Mouse (Mus musculus) megakaryocyte-erythroid progenitor cell, adult 5-6 weeks (primary cell): ENCODE measurements around the gene Nisch. TPM values are rescaled to one million over a fixed set of nuclear protein-coding genes. Genes with fewer than 3 reads are reported as not detected.

Experiments
- ATAC-seq: replicated peaks from 2 replicates; pipeline ENCODE4 v1.8.0; 2016; ENCODE audit warnings: mild to moderate bottlenecking, inconsistent platforms; ENCODE audit not compliant: severe bottlenecking, poor library complexity, low FRiP score, low TSS enrichment
- total RNA-seq, 2 experiments: library from RNA; stranded (forward) in 1 of 2; stranded (reverse) in 1 of 2; fragments of 200-1000, 215-1000 nt in 1 of 2; fragments of >200 nt in 1 of 2; fragmentation: Nextera tagmentation in 1 of 2; gene quantifications; 2 replicates each; pipeline ENCODE4 v1.2.3; 2014 to 2017

Gene Nisch
- total RNA-seq, 2 experiments from 2014 or later: 67.7 to 144 TPM

DNA sequence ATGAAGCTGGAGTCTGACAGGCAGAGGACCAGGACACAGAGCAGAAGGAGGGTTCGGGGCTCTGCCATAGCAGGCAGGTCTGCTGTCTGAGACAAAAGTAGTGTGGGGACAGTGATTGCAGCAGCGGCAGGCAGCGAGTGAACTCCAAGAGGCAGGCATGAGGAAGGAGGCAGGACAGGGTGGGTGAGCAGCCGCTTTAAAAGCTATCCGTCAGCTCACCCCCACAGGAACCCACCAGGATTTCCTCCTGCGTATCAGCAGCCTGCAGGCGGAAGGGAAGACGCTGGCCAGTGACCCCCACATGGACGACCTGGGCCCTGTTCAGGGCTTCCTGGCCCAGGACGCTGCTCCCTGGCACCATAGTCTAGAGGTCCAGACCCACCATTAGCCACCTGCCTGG, 48.3 kb downstream of the Nisch start, which contains the start of gene Stab1:
Gene Stab1 (minus strand): TSS at position 217 of the 400 bp plus-strand sequence.
- no peak for ATAC-seq

- no peak for ATAC-seq
Observed at GRCm38 (mm10) chr14:31166827-31167226, 49.9 kb downstream of the Nisch start.

- ATAC-seq: peak; percentile 39; the same call in 1 of the 2 replicates
Observed at GRCm38 (mm10) chr14:31165991-31166630, 50.6 kb downstream of the Nisch start.

GRCm38 (mm10) chr14:31165458-31165857, 51.3 kb downstream of the Nisch start:
- ATAC-seq: no peak

DNA sequence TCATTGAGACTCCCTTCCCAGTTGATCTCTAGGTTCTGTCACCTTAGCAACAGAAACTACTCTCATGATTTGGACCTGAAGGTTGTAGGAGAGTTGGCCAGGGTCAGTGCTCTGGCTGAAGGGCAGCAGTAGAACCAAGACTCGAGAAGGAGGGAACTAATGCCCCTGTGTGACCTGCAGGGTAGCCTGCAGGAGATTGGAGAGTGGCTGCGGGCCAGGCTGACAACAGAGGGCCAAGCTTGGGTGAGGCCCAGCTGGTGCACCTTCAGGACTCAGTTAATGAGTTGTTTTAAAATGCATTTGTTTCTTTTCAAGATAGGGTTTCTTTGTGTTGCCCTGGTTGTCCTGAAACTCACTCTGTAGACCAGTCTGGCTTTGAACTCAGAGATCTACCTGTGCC, 51.7 kb downstream of the Nisch start:
- no peak for ATAC-seq

DNA sequence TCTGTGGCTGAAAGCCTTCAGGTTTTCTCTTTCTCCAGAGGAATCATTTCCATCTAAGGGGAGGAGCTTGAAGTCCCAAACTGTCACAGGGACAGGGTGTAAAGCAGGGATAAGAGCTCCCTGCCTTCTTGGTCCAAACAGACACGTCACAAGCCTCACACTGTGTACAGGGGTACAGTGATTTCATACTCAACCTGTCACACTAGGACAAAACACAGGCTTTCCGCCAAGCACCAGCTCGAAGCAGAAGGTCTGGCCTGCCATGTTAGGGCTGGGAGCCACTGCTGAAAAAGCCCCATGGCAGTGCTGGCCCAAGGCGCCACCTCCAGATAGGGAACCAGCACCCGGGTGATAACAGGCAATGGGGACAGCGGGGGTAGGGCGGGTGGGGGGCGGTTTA, 52.7 kb downstream of the Nisch start:
- 0 out of 2 replicates have a peak, but pooled peaks have one; percentile 15 for ATAC-seq

DNA sequence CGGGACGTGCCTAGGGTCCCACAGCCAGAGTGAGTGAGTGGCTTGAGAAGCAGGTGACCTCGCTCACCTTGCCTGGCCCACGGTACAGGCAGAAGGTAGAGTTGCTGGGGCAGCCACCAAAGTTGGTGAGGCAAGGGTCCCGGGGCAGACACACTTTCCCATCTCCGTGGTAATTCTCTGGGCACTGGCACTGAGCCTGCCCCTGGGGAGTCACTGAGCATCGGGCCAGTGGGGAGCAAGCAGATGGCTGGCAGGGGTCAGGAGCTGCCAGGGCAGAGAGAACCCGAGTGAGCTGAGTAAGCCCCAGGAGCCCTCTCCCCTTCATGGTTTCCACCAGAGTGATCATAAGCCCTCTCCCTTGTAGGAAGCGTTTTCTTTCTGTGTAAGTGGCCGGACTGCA, 55.1 kb downstream of the Nisch start:
- no peak for ATAC-seq

- no peak for ATAC-seq
Observed at GRCm38 (mm10) chr14:31161191-31161590, 55.6 kb downstream of the Nisch start.

DNA sequence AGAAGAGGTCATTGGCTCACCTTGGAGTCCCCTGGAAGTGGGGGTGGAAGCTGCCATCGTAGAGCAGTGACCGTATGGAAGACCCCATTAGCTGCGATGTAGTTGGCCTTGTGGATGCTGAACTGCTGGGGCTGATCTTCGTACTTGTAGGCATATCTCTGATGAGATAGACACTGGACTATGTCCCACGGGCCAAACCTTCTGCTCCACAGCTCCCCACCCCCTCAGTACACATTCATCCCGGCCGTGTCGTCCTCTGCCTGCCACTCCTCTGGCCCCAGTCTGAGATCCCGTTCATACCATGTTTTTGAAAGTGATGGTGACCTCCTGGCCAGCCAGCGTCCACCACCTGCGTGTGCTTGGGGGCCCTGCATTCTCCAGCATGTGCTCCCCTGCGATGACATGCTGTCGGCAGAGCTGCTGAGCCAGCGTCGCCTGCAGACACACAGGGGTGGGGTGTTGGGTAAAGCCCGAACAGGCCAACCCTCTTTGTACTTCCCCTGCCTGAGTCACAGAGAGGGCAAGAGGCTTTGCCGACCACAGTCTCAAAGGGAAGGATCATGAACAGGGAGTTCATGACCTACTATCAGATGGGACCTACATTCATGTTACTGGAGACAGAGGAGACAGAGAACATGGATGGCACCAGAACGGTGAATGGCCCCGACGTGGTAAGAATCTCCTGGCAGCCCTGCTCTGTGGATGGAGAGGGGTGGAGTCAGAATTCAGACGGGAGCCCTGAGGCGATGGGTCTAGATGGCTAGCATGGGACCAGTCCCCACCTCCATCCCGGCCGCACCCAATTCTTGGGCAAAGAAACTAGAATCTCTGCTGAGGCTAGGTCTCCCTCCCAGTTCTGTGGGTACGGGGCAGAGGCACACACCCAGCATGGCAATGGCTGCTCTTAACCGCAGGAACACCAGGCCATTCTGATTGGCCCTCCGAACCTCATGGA, 56.3 kb downstream of the Nisch start:
- no peak for ATAC-seq

DNA sequence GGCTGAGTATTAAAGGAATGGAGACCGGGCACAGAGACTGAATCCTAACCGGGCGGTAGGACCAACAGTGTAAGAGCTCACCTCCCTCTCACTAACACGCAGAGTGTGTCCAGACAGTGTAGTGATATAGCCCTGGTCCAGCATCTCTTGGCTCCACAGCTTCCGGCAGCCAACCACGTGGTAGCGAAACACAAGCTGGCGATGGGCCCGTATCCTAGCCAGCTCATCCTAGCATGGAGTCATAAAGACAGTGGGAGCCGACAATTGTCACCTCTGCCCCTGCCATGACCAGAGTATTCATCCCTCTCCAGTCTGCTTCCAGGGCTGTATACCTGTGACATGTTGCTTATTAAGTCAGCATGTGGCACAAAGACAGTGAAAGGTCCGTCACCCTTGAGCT, 71.1 kb downstream of the Nisch start:
- no peak for ATAC-seq

DNA sequence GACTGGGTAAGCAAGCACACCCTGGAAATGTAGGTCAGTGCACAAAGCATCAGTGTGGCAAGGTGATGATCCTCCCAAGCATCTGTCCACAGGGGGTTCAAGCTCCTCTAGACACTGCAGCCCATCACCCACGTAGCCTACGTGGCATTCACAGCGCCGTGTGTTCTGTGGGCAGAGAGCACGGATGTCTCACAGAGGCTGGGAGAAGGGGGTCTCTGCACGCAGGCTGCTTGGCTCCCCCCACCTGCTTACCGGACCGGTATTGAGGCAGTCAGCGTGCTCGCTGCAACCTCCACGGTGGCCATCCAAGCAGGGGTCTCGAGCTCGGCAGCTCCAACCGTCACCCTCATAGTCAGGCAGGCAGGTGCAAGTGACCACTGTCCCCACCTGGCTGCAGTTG, 75.7 kb downstream of the Nisch start:
- ATAC-seq: no peak

- no peak for ATAC-seq
Observed at GRCm38 (mm10) chr14:31140141-31140540, 76.6 kb downstream of the Nisch start.

DNA sequence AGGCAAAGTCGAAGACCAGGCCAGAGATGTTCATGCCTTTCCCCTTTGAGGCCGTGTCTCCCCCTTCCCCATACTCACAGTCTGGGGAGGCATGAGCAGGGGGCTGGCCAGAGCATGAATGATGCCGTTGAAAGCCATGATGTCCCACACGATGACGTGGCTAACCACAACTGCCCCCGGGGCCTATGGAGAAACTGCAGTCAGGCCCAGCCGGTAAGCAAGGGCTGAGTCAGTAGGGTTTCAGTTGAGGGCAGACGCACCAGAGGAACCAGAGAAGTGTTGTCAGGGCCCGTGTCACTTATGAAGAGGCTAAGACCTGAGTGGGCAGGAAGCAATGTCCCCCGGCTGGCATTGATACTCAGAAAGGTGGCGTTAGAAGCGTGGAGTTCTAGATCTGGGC, 77.1 kb downstream of the Nisch start:
- ATAC-seq: no peak

GRCm38 (mm10) chr14:31138897-31139429, 77.8 kb downstream of the Nisch start:
- ATAC-seq: no peak

DNA sequence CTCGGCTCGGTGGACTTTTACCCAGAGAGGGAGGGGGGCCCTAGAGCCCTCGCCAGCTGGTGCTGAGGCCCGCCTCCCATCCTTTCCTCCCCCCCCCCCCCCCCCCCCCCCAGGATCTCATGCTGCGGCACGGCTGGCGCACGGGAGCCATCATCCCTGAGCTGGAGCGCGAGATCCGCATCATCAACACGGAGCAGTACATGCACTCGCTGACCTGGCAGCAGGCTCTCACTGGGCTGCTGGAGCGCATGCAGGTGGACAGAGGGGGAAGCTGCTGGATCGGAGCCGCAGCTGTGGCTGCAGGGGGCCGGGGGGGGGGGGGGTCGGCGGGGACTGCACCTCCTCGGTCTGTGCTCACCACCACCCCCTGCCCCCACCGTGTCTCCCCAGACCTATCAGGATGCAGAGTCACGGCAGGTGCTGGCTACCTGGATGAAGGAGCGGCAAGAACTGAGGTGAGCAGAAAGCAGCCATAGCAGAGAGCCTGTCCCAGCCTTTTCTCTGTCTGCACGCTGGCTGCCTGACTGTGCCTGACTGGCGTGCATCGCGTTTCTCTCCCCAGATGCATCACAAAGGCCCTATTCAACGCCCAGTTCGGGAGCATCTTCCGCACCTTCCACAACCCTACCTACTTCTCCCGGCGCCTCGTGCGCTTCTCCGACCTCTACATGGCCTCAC, 78.4 kb downstream of the Nisch start:
- ATAC-seq: no peak

DNA sequence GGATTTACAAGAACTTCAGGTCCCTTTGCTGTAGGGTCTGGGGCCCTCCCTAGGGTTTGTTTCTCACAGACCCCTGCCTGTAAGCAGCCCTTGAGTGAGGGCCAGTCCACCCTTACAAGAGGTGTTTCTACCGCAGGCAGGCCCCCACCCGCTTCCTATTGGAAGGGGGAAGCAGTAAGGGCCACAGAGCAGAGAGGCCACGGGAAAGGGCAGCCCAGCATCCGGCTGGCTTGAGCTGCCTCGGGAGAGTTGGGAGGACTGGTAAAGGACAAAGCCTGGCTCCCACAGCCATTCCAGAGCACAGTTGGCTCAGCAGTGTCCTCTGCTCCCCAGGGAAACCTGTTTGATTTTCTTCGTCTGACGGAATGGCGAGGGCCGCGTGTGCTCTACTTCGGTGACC, 79.0 kb downstream of the Nisch start:
- no peak for ATAC-seq

- no peak for ATAC-seq
Observed at GRCm38 (mm10) chr14:31137281-31137595, 79.5 kb downstream of the Nisch start.

DNA sequence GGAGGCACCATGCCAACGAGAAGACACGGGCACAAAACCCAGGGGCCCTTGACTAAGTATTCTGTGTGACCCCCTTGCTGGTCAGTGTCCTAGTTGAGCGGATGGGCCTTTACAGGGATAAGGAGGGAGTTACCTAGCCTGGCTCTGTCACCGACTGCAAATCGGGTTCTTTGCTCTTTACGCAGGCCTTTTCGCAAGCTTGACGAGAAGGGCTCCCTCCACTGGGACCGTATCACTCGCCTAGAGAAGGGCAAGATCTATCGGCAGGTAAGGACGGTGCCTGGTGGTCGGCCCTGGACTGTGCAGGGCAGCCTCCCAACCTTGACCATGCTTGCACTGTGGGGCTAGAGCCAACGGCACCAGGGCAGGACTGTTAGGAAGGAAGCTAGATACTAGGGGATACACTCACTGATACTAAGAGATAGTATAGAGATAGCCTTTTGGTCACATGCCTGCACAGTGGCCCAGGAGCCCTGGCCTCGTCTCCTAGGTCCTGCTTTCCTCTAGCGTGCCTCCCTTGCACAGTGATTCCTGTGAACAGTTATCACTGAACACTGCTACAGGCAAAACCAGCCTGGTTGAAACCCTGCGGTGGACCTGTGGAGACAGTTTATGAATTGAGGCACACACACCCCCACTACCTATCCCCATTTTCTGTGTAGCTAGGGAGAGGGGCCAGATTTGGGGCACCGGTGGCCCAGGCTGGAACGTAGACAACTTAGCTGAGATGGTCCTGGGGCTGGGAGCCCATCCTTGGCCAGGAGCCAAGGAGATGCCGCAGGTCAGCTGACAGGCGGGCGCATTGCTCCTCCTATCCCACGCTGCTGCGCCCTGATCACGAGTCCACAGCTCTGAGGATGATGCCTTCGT, 80.1 kb downstream of the Nisch start:
- ATAC-seq: no peak
